Mouse (Mus musculus) liver, adult 2 months (tissue): Measurements from ENCODE around the gene Ubald1. TPM values are rescaled to one million over a fixed set of nuclear protein-coding genes. Genes with fewer than 3 reads are reported as not detected.

Experiments used
- DNase-seq: peaks from one replicate; pipeline ENCODE4 v3.0.0-alpha.2; 2011; ENCODE audit warnings: low read depth, low spot score; ENCODE audit errors: extremely low read depth
- H3K27ac ChIP-seq: fragments of 200-500 bp; replicated peaks from 2 replicates; pipeline ENCODE4 v1.5.1; 2012; ENCODE audit warnings: low read depth, mild to moderate bottlenecking, control low read depth, inconsistent platforms, low read length; ENCODE audit not compliant: insufficient read depth
- H3K27me3 ChIP-seq: fragments of 200-500 bp; 2 replicates; pipeline ENCODE4 v1.6.1; 2012; ENCODE audit warnings: mild to moderate bottlenecking, moderate library complexity, low read length, inconsistent platforms; ENCODE audit not compliant: control insufficient read depth, insufficient read depth
- H3K36me3 ChIP-seq: fragments of 200-500 bp; 2 replicates; pipeline ENCODE4 v1.6.1; 2012; ENCODE audit warnings: low read length, inconsistent platforms; ENCODE audit not compliant: control insufficient read depth, insufficient read depth
- H3K4me1 ChIP-seq: fragments of 200-500 bp; 2 replicates; pipeline ENCODE4 v1.6.1; 2011; ENCODE audit warnings: low read length; ENCODE audit not compliant: control insufficient read depth, insufficient read depth
- H3K4me3 ChIP-seq: fragments of 200-500 bp; 2 replicates; pipeline ENCODE4 v1.5.1; 2011; ENCODE audit warnings: low read depth, mild to moderate bottlenecking, control low read depth, low read length, moderate library complexity; ENCODE audit not compliant: insufficient read depth
- H3K79me2 ChIP-seq: fragments of 200-500 bp; 2 replicates; pipeline ENCODE4 v1.6.1; 2012; ENCODE audit warnings: inconsistent platforms, mild to moderate bottlenecking, low read length, moderate library complexity; ENCODE audit not compliant: control insufficient read depth, insufficient read depth
- H3K9ac ChIP-seq: fragments of 200-500 bp; 2 replicates; pipeline ENCODE4 v1.6.1; 2012; ENCODE audit warnings: low read depth, mild to moderate bottlenecking, control low read depth, inconsistent platforms, low read length
- CTCF ChIP-seq: fragments of 200-500 bp; IDR thresholded peaks from 2 replicates; pipeline ENCODE4 v1.5.1; 2011; ENCODE audit warnings: low read depth, low read length, control low read depth
- POLR2A ChIP-seq: fragments of 200-500 bp; IDR thresholded peaks from 2 replicates; pipeline ENCODE4 v1.6.1; 2011; ENCODE audit warnings: low read length, control low read depth; ENCODE audit not compliant: insufficient read depth; ENCODE audit errors: extremely low read depth
- WGBS: fragments of 180-500 bp; shearing (Covaris S2); methylation state at CpG from one replicate; pipeline ENCODE4 v1.1.7; 2018; 5-methylcytosine and 5-hydroxymethylcytosine counted together
- polyA plus RNA-seq: library from polyadenylated mRNA; depleted of rRNA; stranded (reverse); fragments of >200 nt; gene quantifications from 2 replicates; pipeline ENCODE4 v1.2.3, GENCODE M21; 2012
- total RNA-seq: library from RNA; depleted of rRNA; stranded (reverse); fragments of >200 nt; gene quantifications from 2 replicates; pipeline ENCODE4 v1.2.3, GENCODE M21; 2014

The Ubald1 gene
- total and polyA plus RNA-seq, 2 experiments, result 4.0 to 15.5 TPM

- no peak for DNase-seq
- Histone ChIP-seq H3K4me1 (peaks cover 15% of the 10 kb centered on the region), H3K4me3 (no peak overlapping the region), H3K79me2 (peaks cover 20% of the 10 kb centered on the region; the same call in 1 of the 2 replicates), H3K27me3 (no peaks in the 10 kb centered on the region), H3K9ac (no peak overlapping the region), H3K36me3 (peaks cover 11% of the 10 kb centered on the region; the same call in 1 of the 2 replicates), H3K27ac (no peak overlapping the region)
- TF ChIP-seq CTCF, result no peak
- no peak for TF ChIP-seq POLR2A
- WGBS, result 89% methylated on average over 23 of the region's 23 CpGs
These were observed 4.7 kb downstream of the Ubald1 start for GRCm38 (mm10) chr16:4875198-4876032.

DNA sequence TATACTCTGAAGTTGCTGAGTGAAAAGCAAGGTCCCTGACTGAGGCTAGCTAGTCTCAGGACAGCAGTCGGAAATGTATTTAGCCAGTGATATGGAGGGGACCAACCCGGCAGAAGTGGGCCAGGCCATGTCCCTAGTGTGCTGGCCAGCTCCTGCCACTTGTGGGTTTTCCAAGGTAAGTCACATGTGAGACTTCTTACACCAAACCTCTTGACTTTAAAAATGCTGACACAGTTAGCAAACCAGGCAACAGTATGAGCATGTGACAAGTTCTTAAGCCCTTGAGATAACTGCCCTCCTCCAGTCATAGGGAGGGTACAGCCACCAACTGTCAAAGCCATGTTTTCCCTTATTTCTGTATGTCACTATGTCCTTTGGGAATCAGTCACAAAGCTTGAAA lies 8.2 kb downstream of the Ubald1 start:
- Histone ChIP-seq H3K4me3 (no peak overlapping the region), H3K27ac (no peak overlapping the region), H3K36me3 (peaks cover 20% of the 10 kb centered on the region; the same call in 1 of the 2 replicates), H3K79me2 (0 out of 2 replicates have a peak, but pooled peaks cover 5% of the 10 kb centered on the region), H3K9ac (no peak overlapping the region), H3K27me3 (no peaks in the 10 kb centered on the region), H3K4me1 (peaks cover 5% of the 10 kb centered on the region)
- no peak for DNase-seq
- 71% methylated on average over 2 of the region's 2 CpGs for WGBS
- TF ChIP-seq POLR2A, result no peak
- TF ChIP-seq CTCF, result no peak

GRCm38 (mm10) chr16:4870490-4870889 lies 9.6 kb downstream of the Ubald1 start:
- no peak for DNase-seq
- H3K36me3 ChIP-seq, result peaks cover 19% of the 10 kb centered on the region; the same call in 1 of the 2 replicates
- H3K79me2 ChIP-seq, result no peaks in the 10 kb centered on the region
- no peaks in the 10 kb centered on the region for H3K27me3 ChIP-seq
- H3K4me3 ChIP-seq, result no peak overlapping the region
- no peaks in the 10 kb centered on the region for H3K4me1 ChIP-seq
- no peak overlapping the region for H3K9ac ChIP-seq
- WGBS, result 87% methylated on average over 5 of the region's 5 CpGs
- no peak overlapping the region for H3K27ac ChIP-seq
- TF ChIP-seq CTCF (no peak), POLR2A (no peak)

DNA sequence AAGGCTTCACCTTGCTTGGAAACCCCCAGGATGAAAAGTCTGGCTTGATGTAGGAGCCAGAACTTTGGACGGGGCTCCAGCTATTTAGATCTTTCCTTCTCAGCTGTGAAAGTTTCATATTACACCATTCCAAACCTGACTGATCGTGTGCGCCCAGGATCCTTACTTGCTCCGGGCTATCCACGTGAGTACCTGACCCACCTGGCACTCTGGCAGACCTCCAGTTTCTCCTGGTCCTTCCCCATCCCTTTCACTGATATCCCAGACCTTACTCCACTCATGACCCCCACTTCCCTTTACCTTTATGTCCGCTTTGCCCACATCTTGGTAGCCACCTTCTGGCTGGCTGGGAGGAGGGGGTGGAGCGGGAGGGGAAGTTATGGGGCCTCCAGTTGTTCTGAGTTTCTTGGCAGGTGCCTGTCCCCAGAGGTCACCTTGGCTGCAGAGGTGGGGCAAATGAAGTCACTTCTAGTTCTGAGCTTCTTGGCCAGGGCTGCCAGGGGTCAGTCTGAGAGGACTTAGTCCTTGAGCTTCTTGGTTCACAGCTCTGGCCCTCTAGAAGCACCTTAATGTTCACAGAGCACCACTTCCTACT lies 13.9 kb downstream of the Ubald1 start:
- TF ChIP-seq POLR2A (no peak), CTCF (no peak)
- no peak overlapping the region for H3K27ac ChIP-seq
- no peak overlapping the region for H3K9ac ChIP-seq
- H3K36me3 ChIP-seq, result peaks cover 12% of the 10 kb centered on the region; the same call in 1 of the 2 replicates
- H3K79me2 ChIP-seq, result no peaks in the 10 kb centered on the region
- DNase-seq, result no peak
- no peak overlapping the region for H3K4me3 ChIP-seq
- 57% methylated on average over 7 of the region's 7 CpGs for WGBS
- H3K27me3 ChIP-seq, result no peaks in the 10 kb centered on the region
- H3K4me1 ChIP-seq, result peaks cover 3% of the 10 kb centered on the region

GRCm38 (mm10) chr16:4863742-4864141 lies 16.4 kb downstream of the Ubald1 start:
- Histone ChIP-seq H3K36me3 (no peaks in the 10 kb centered on the region), H3K9ac (no peak overlapping the region), H3K79me2 (no peaks in the 10 kb centered on the region), H3K27ac (no peak overlapping the region), H3K4me3 (no peak overlapping the region), H3K4me1 (peaks cover 4% of the 10 kb centered on the region), H3K27me3 (no peaks in the 10 kb centered on the region)
- no peak for DNase-seq
- TF ChIP-seq POLR2A (no peak), CTCF (no peak)
- 90% methylated on average over 8 of the region's 8 CpGs for WGBS
